Mouse (Mus musculus) brain, adult 2 months (tissue): ENCODE data around the gene Vps29.

Experiments used
- DNase-seq: peaks from one replicate; pipeline ENCODE4 v3.0.0; 2011; ENCODE audit warnings: low read depth, low spot score

Gene Vps29

DNA sequence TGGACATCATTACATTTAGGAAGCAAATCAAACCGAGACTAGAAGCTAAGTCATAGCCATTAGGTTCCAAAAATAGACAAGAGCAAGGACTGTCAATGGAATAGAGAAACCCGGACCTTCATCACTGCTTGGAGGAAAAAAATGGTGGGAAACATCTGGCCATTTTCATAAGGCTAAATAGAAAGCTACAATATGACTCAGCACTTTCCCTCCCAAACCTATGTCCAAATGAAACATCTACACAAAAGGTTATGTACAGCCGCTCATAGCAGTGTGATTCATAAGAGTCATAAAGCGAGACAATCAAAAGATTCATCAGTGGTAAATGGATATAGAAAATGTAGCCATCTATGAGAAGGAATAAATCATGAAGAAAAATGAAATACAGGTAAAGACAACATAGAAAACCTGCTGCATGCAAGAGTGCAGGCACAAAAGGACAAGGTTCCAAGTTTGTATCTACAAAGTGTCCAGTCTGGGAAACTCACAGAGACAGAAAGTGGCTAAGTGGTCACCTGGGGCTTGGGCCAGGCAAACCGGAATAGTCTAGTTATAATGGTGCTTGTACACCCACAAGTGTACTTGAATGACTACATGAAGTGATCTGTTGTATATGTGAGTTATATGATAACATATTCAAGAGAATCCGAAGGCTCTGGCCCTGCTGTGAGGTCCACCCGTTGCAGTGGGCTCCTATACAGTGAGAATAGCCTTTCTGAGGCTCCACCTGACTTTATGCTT lies 17.4 kb upstream of the Vps29 start:
- DNase-seq = no peak

GRCm38 (mm10) chr5:122342874-122343273 lies 11.3 kb upstream of the Vps29 start:
- DNase-seq = no peak

GRCm38 (mm10) chr5:122343768-122344167 lies 10.4 kb upstream of the Vps29 start:
- DNase-seq = no peak

GRCm38 (mm10) chr5:122344260-122344659 lies 9.9 kb upstream of the Vps29 start:
- peak; percentile 85 for DNase-seq

- no peak for DNase-seq
Measured at GRCm38 (mm10) chr5:122345777-122346176, 8.4 kb upstream of the Vps29 start.

GRCm38 (mm10) chr5:122354492-122355067 lies 411 bp downstream of the Vps29 start:
- DNase-seq = no peak

DNA sequence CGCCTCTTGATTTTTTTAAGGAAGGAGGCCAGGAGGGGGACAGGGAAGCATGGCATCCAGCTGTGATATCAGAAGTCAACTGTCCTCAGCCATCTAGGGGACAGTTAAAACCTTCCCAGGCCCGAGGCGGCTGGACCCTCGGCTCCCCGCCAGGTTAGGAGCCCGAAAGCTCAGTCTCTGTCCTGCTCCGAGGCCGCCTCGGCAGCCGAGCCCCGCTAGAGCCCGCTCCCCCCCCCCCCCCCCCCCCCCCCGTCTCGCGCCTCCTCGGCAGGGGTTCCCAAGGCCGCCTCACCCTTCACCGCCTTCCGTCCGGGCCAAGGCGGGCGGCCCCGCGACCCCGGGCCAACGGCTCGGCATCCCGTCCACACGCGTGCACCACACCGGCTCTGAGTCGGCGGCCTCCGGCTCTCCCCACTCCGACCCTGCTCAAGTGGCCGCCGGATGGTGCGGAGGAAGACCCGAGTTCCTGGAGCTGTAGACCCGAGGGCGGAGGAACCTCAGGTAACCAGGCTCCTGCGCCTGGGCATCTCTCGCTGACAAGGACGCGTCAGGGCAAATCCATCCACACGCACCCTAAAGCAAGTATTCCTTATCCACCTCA lies 17.5 kb downstream of the Vps29 start, which contains the start of gene Gpn3:
Gpn3 (plus strand) TSS at position 286 of the 601 bp plus-strand sequence.
- DNase-seq = peak; percentile 20

GRCm38 (mm10) chr5:122372192-122372769 lies 18.1 kb downstream of the Vps29 start, which contains the start of gene Fam216a:
Gene Fam216a (minus strand): TSS chr5:122372364.
- DNase-seq = peak; percentile 100

DNA sequence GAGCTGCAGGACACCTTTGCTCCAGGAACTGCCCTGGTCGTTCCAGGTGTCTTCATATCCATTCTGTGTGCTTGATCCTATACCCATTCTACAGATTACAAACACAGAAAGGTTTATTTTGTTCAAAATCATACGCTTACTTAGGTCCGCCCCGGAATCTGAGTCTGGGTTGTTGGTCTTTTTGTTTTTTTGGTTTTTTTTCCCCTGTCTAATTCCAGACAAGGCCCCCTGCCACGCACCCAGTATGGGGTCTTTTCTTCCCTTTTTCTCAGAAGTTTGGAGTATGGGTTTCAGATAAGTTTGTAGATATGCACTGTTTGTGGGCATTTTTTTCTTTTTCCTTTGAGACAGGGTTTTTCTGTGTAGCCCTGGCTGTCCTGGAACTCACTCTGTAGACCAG lies 18.7 kb downstream of the Vps29 start:
- DNase-seq = no peak

- DNase-seq = no peak
Measured at GRCm38 (mm10) chr5:122377101-122377833, 23.1 kb downstream of the Vps29 start.

- no peak for DNase-seq
Measured at GRCm38 (mm10) chr5:122378171-122378570, 24.0 kb downstream of the Vps29 start.

DNA sequence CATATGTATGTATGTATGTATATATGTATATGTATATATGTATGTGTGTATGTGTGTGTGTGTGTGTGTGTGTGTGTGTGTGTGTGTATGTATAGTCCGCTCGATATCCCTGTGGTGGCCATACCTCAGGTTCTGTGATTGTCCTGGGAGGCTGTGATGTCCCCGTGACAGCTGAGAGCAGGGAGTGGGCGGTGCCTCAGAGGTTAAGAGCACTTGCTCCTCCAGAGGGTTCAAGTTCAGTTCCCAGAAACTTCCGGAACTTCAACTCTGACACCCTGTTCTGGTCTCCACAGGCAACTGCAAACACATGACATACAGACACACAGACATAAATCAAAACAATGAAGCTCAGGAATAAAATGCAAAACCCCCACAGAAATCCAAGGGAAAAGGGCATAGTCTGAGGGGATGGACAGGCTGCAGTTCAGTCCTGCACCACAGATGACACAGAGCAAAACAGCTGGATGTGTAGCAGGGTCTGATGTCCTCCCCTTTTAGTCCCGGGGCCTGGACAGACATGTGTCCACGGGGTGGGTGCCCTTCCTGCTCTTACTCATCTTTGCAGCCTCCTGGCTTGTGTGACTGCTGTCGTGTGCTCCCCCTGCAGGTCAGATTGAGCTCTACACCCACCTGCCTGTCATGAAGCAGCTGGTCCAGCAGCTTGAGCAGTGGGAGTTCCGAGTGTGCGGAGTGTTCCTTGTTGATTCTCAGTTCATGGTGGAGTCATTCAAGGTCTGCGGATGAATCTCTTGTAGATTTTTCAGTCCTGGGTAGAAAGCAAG lies 25.4 kb downstream of the Vps29 start:
- peak; percentile 96 for DNase-seq

DNA sequence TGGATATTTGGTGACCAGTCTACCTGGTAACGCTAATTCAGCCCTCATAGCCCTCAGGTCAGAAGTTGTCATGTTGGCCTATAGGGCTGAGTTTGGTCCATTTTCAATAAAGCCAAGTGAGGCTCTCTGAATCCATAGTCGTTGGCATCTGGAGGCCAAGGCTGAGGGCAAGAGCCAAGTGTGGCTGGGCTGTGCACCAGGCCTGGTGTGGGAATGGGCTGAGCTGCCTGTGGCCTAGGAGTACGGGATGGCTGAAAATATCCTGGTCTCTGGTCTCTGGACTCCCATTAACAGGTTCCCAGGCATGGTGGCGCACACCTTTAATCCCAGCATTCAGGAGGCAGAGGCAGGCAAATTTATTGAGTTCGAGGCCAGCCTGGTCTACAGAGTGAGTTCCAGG lies 35.8 kb downstream of the Vps29 start:
- DNase-seq = no peak

- DNase-seq = no peak
Measured at GRCm38 (mm10) chr5:122390671-122391070, 36.5 kb downstream of the Vps29 start.

GRCm38 (mm10) chr5:122391178-122391785 lies 37.1 kb downstream of the Vps29 start:
- no peak for DNase-seq

DNA sequence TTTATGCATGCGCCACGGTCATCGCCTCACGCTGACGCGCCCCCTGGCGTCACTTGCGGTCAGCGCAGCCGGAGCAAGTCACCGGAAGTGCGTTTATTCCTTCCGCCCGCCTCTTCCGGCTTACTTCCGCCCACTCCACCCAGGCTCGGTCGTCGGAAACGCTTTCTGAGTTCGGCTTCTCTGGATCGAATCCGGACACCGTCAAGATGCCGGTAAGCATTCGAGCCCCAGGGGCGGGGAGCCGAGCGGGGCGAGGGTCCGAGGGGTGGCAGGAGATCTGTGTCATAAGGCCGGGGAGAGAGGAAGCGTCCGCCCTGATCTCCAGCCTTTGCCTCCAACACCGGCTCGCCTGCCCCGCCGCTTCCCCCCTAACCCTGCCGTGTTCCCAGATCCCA lies 37.6 kb downstream of the Vps29 start, which contains the start of gene Arpc3:
Arpc3 (plus strand) TSS at position 93 of the 395 bp plus-strand sequence.
- peak; percentile 97 for DNase-seq

DNA sequence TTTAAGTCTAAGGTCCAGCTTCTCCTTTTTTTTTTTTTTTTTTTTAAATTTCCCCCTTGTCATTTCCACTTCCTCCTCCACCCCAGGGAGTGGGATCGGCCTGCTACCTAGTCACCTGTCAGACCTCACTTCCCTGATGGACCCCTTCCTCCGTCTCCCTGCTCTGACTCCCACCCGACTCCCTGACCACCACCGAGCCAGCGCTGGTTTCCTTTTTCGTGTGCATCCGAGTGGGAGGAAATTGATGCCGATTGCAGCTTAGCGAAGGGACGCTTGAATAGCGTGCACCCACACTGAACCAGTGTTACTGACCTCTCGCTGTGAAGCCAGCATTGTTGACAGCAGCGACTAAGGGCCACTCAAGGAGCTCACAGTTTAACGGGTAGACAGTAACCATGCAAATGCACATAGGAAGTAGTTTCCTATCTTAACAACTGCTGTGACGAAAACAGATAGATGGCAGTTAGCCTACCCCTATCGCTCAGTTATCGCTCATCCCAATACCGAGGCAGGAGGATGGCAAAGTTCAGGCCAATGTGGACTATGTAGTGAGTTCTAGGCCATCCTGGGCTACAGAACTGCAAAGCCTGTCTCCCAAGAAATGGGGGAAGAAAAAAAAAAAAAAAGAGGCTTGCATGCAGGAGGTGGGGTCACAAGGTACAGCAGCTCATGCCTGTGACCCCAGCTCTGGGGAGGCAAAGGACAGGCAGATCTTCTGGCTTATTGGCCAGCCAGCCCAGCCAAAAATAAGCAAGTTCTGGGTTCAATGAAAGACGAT lies 38.2 kb downstream of the Vps29 start:
- peak; percentile 42 for DNase-seq

- peak; percentile 78 for DNase-seq
Measured at GRCm38 (mm10) chr5:122393887-122394286, 39.7 kb downstream of the Vps29 start.

GRCm38 (mm10) chr5:122396791-122397190 lies 42.6 kb downstream of the Vps29 start:
- DNase-seq = no peak

- DNase-seq = no peak
Measured at GRCm38 (mm10) chr5:122397495-122397894, 43.3 kb downstream of the Vps29 start.
